Mouse (Mus musculus) embryo, embryonic 9.5 days (tissue): ENCODE measurements around the gene Srsf3.

ENCODE experiments used
- DNase-seq: peaks from one replicate; pipeline ENCODE4 v3.0.0-alpha.2; 2017; ENCODE audit errors: extremely low spot score

Gene Srsf3

GRCm38 (mm10) chr17:29090776-29091175 is 58.3 kb downstream of the Srsf3 start, which contains the start of gene Cdkn1a:
Gene Cdkn1a (plus strand): TSS chr17:29090976.
- no peak for DNase-seq

GRCm38 (mm10) chr17:29091348-29091944 is 59.0 kb downstream of the Srsf3 start:
- no peak for DNase-seq

GRCm38 (mm10) chr17:29092497-29092896 is 60.1 kb downstream of the Srsf3 start:
- no peak for DNase-seq
